Mouse (Mus musculus) spleen, embryonic (tissue): ENCODE data around the gene Olfr1445.

Experiments used
- CTCF ChIA-PET: fragments of 350-600 bp; sonication (Branson Sonifier 250); formaldehyde crosslinking; loops from one replicate; lab custom pipeline; 2022; lab: Charles Lee

Olfr1445 gene

GRCm38 (mm10) chr19:12883555-12883954 is at the start of gene Olfr1445:
Olfr1445 (plus strand) TSS chr19:12883855.
- CTCF ChIA-PET, result no interaction called here

GRCm38 (mm10) chr19:12838507-12838906 is 45.1 kb upstream of the Olfr1445 start:
- CTCF ChIA-PET, result no interaction called here

GRCm38 (mm10) chr19:12846382-12846781 is 37.3 kb upstream of the Olfr1445 start, which contains the start of gene Gm5244:
Gm5244 (plus strand) TSS chr19:12846682.
- CTCF ChIA-PET, result no interaction called here

DNA sequence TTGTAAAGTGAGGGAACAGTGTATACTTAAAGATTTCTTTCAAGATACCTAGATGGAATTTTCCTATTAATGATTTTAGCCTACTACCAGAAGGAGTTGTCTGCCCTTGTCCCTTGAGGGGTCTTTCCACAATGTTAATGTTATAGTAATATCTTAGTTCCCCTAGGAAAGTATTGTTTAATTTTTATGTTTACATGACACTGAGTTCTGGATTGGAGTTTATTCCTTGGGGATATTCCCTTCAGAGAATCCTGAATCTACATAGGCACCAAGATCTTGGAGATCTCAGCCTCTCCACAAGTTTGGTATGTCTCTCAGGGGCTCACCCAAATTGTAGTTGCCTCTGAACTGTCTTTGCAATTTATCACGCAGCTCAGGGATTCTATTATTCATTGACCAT is 26.7 kb upstream of the Olfr1445 start, which contains the start of gene Olfr1444:
TSS of gene Olfr1444 (plus strand) at position 301 of the 400 bp plus-strand sequence.
- CTCF ChIA-PET, result no interaction called here

DNA sequence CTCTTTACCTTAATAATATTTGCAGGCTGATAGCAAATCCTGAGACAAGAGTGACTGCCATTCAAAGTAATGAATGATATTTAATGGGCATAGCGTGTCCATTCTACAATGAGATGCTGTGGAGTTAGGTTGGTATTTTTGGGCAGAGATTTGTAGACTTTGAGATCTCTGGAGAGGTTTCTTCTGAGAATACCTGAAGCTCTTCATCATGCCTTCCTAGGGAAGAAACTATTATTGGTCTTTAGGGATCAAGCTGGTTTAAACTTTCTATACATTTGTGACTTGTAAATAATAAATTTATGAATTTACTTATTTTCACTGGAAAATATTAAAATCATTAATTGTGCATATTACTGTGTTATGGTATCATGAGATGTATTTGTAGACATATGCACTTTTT is 9.8 kb downstream of the Olfr1445 start, which contains the start of gene Olfr1446:
TSS of gene Olfr1446 (minus strand) at position 101 of the 400 bp plus-strand sequence.
- CTCF ChIA-PET, result no interaction called here

GRCm38 (mm10) chr19:12903643-12904042 is 20.0 kb downstream of the Olfr1445 start, which contains the start of gene Olfr1447:
Olfr1447 (minus strand) TSS chr19:12903743.
- CTCF ChIA-PET, result no interaction called here

DNA sequence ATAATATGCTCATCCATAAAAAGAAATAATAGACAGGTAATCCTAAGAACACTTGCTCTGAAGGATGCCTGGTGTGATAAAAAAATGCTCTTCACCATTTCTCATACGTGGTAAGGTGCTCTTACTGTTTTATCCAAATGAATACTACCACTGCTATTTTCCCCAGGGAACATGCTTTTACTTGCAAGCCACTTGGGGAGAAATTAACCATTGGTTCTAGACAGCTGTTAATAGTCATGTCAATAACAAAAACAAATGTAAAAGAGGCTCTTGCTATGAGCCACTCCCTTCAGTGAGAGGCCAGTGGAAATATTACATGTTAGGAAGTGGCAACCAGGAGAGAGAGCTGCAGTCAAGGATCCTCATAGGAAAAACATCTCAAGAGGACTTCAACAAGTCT is 40.7 kb downstream of the Olfr1445 start, which contains the start of gene Olfr1448:
TSS of gene Olfr1448 (minus strand) at position 101 of the 400 bp plus-strand sequence.
- CTCF ChIA-PET, result no interaction called here

- CTCF ChIA-PET, result no interaction called here
Measured at GRCm38 (mm10) chr19:12930540-12930939, 46.9 kb downstream of the Olfr1445 start, which contains the start of gene Olfr1449. Olfr1449 (plus strand) TSS chr19:12930840.
